Mouse (Mus musculus): ENCODE measurements at regions not wholly inside any gene's neighbourhood (a gene's known extent, or its start where the extent isn't known, plus 50 kb on each side); places are given as distances from the start of the nearest gene placed in this dataset.

- peak; percentile 34 to 37 for DNase-seq (ENCODE audit: low spot score in 2 of 2)
These were observed 373.2 kb downstream of the Cog6 start for GRCm38 (mm10) chr3:52643796-52644177.

DNA sequence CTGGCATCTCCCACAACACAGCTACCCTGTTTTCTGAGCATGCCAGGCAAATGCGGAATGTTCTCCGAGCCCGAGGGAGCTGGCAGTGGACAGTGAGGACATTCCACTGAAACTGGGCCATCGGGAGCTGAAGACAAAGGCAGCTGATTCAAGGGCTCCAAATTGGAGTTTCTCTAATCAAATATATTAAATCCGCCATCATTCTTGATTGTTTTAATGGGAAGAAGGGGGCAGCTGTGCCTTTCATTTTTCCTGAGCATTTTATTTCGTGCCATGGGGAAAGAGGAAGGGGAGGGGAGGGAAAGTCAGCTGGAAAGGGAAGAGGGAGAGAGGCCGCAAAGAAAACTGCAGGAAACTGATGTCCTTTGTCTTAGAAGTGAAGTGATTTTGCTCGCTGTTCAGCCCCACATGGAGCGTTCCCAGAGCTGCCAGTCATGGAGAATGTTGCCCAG, 373.9 kb downstream of the Cog6 start:
- DNase-seq (ENCODE audit: low spot score in 2 of 2) = no peak

GRCm38 (mm10) chr3:52641226-52642181, 373.4 kb downstream of the Foxo1 start:
- DNase-seq (ENCODE audit: low spot score in 2 of 2) = no peak

GRCm38 (mm10) chr3:52640250-52641147, 372.4 kb downstream of the Foxo1 start:
- DNase-seq (ENCODE audit: low spot score in 2 of 2) = no peak

DNA sequence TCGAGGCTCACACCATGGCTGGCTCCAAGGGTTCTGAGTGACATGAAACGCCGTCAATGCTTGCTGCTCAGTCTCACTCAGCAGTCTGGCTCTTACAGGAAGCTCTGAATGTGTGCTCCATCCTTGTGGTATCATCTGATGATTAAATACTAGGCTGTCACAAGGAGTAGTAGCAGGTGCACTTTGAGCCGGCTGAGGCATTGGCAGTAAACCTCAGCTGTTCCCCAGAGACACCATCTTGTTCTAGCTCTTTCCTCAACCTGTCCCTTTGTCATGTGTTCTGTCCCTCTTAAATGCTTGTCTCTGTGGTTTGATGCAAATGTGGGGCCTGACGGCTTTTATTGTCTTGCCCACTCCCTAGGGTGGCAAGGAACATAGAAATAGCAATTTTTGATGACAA, 370.7 kb downstream of the Foxo1 start:
- DNase-seq (ENCODE audit: low spot score in 2 of 2) = peak; percentile 53 to 55

DNA sequence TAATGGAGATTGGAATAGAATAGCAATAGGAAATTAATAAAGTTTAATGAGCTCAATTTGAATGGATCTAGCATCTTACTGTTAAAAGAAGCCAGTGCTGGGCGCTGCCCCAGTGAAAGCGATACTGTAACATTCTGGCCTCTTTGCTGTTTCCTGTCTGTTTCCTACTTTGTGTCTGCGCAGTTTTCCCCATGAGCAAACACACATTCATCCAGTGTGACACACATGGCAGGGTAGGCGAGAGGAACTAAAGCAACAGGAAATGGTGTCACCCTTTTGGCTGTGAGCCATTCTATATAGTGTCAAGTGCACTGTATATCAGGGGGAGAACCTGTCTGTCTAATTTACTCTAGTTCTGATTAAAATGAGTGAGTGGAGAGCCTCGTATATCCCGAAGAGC, 366.2 kb downstream of the Foxo1 start:
- peak; percentile 60 to 70 for DNase-seq (ENCODE audit: low spot score in 2 of 2)

DNA sequence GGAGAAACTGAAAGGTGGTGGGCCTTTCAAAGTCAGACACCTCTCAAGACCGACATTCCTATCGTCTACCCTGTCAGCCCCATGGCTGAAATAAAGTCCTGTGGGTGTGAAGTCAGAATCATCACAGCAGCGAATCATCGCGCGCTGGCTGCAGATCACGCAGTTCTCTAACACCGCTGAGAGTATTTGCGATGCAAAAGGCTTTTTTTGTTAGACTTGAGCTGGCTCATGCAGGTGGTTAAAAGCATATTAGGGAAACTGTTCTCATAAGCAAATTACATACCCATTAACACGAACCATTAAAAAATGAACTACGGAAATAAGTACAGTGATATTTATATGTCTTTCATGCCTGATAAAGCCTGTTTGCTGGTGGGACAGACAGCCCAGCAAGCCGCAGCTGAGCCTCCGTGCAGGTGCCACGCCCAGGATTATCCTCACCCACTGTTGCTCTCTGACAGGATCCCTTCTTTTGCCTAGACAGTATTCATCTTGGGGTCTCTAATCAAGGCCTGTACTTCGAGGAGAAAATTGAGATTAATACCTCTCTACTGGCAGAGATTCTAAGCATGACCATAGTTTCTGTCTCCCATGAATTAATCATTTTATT, 365.5 kb downstream of the Foxo1 start:
- no peak for DNase-seq (ENCODE audit: low spot score in 2 of 2)

GRCm38 (mm10) chr3:52632635-52633034, 364.5 kb downstream of the Foxo1 start:
- DNase-seq (ENCODE audit: low spot score in 2 of 2) = no peak

DNA sequence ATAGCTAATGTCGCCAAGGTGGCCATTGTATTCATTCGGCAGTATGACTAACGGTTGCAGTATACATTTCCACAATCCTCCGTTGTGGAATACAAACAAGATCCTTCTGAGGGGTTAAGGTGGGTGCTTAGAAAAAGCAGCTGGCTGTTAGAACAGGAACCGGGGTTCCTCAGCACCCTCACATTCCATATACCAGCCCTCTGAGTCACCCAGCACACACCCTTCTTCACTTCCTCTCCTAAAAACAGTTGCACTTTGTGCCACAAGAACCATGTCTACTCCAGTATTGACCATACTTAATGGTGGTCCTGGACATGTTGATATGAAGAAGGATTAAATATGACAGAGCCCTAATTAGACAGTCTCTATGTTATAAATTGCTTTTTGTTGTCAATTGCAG, 362.1 kb downstream of the Foxo1 start:
- DNase-seq (ENCODE audit: low spot score in 2 of 2) = no peak

GRCm38 (mm10) chr3:52625125-52625524, 357.0 kb downstream of the Foxo1 start:
- DNase-seq (ENCODE audit: low spot score in 2 of 2) = no peak

- no peak for DNase-seq (ENCODE audit: low spot score in 2 of 2)
These were observed 354.4 kb downstream of the Foxo1 start for GRCm38 (mm10) chr3:52622530-52622929.

GRCm38 (mm10) chr3:52621936-52622335, 353.8 kb downstream of the Foxo1 start:
- no peak for DNase-seq (ENCODE audit: low spot score in 2 of 2)

DNA sequence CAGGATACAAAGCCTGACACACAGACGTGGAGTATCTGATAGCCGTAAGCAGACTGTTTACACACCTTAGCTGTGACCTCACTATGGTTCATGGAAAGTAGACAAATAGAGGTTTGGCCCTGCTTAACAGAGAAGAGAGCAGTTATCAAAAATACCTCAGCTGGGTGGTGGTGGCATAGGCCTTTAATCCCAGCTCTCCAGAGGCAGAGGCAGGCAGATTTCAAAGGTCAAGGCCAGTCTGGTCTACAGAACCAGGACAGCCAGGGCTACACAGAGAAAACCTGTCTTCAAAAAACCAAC, 350.7 kb downstream of the Foxo1 start:
- no peak for DNase-seq (ENCODE audit: low spot score in 2 of 2)

DNA sequence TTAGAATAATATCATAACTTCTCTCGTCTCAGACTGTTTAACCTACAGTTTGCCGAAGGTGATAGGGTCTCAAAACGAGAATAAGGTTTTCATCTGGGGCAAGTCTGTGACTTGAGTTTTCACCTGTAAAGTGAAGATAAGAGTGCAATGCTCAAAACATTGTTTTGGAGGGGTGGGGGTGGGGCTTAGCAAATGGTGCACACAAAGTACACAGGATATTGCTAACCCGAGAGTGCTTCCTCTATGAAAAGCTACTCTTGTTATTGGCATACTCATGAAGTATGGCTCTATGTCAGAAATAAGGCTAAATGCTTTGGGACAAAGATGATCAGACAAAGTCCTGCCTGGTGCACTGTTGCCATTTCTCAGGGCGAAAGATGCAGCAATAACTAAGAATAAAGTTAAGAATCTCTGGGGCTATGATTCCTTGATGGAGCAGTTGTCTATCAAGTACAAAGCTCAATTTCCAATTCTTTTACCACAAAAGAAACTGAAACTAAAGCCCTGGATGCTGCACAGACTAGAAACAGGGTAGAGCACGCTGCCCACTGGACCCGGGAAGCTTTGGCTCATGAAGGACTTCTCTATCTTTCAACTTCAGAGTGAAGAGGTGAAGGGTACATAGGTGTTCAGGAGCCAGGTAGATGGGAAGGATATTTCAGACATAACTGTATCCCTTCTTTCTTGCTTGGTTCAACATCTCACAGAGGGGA, 350.2 kb downstream of the Foxo1 start:
- no peak for DNase-seq (ENCODE audit: low spot score in 2 of 2)

- DNase-seq (ENCODE audit: low spot score in 2 of 2) = no peak
These were observed 349.4 kb downstream of the Foxo1 start for GRCm38 (mm10) chr3:52617413-52618149.

DNA sequence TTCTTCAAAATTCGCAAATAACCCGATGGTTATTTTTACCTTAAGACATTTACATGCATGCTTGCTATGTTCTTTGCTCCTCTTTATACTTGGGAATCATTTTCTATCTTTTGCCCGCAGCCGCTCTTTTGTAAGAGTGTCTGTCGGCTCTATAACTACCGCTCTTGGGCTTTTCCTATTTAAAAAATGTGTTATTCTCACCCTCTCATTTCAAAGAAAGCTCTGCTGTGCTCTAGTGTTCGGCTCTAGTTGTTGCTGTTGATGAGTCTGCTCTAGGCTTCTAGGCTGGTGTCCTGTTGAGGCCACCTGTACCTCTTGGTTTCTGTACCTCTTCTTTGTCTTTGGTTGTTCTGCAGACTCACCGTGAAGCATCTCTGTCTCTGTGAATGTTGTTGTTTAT, 343.7 kb downstream of the Foxo1 start:
- no peak for DNase-seq (ENCODE audit: low spot score in 2 of 2)

DNA sequence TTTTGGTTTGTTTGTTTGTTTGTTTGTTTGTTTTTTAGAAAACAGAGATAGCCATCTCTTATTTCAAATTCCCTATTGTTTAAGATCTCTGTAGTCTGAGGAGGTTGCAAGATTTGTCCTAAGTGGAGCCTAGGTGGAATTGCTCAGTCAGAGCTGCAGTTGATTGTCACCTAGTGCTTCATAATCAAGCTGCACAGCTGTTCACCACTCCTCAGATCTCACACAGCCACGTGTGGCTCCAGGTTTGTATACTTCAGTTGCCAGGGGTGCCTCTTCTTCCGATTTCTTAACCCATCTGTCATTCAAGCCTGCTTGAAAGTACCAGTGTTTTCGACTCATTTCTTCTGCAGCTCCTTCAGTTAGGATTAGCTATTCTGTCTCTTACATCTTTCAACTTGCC, 342.3 kb downstream of the Foxo1 start:
- peak; percentile 46 to 49 for DNase-seq (ENCODE audit: low spot score in 2 of 2)

DNA sequence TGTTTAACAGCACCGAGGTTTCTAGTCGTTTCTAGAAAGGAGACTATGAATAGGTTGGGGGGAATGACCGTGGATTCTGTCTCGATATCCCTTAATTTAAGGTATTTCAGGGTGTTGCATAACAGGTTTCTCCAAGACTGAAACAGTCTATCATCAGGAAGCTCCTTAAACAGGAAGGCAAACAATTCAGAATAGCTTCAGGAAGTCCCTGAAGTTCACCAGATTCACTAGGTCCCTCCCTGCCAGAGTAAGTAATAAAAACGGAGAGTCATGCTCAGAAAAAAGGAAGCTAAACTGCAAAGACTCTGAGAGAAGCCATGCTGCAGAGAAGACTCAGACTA, 339.9 kb downstream of the Foxo1 start:
- no peak for DNase-seq (ENCODE audit: low spot score in 2 of 2)

DNA sequence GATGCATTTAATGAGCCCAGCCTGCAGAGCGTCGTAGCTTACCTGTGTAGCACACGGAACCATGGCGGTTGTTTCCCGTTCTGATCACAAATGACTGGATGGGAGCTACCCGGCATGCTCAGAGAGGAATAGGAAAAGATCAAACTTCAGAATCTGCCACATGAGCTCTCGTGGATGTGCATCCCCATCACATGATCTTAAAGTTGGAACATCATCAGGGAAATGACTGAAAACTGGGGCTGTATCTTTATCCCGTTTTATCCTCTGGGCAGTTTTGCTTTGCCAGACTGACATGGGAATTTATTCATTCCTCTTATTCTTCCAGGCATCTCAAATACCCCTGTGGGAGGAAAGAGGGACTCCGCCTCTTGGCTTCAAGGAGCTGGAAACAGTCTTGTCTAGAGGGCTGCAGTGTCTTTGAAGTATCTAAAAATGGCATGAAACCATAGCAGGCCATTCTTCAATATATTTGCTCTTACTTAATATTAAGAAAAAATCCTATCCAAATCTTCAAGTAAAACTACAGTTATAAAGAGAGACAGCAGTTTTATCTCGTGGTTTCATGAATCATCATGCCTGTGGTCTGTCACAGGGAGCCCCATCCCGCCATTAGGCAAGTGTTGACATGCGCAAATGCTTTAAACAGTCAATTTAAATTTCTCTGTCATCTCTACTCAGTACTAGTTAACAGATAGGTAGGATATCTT, 339.4 kb downstream of the Foxo1 start:
- DNase-seq (ENCODE audit: low spot score in 2 of 2) = no peak

DNA sequence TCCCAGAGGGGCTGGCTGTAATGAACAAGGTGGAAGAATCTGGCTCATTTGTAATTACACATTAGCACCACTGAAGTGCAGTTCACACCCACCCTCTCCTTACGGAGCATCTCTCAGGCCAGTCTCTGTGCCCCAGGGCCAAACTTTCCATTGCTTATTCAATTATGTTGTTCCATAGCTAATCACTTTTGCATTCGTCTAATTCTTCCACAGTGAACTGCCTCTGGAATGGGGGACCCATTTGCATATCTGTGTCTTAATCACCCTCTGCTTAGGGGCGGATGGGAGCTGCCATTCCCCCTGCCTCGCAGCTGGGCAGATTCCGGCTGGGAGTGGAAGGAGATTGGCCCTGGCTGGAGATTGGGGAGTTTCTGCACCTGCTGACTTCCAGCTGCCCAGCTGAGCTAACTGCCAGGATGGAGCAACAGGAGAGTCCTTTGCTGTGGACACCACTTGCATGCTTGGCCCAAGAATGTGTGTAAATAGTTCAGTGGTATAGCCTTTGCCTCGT, 337.2 kb downstream of the Foxo1 start:
- no peak for DNase-seq (ENCODE audit: low spot score in 2 of 2)
